Mouse (Mus musculus): ENCODE data around the gene Fbxw4.

Gene Fbxw4

GRCm38 (mm10) chr19:45615415-45616213 lies 44.5 kb downstream of the Fbxw4 start:
- peak; percentile 12 for DNase-seq (ENCODE audit: low read depth, low spot score)

GRCm38 (mm10) chr19:45614928-45615327 lies 45.2 kb downstream of the Fbxw4 start:
- no peak for DNase-seq (ENCODE audit: low read depth, low spot score)

GRCm38 (mm10) chr19:45614375-45614774 lies 45.7 kb downstream of the Fbxw4 start:
- DNase-seq (ENCODE audit: low read depth, low spot score): no peak

- no peak for DNase-seq (ENCODE audit: low read depth, low spot score)
These were observed 49.3 kb downstream of the Fbxw4 start for GRCm38 (mm10) chr19:45610823-45611222.

- no peak for DNase-seq (ENCODE audit: low read depth, low spot score)
These were observed 51.3 kb downstream of the Fbxw4 start for GRCm38 (mm10) chr19:45608648-45609339.

GRCm38 (mm10) chr19:45607479-45607878 lies 52.6 kb downstream of the Fbxw4 start:
- DNase-seq (ENCODE audit: low read depth, low spot score): no peak

- no peak for DNase-seq (ENCODE audit: low read depth, low spot score)
These were observed 53.4 kb downstream of the Fbxw4 start for GRCm38 (mm10) chr19:45606701-45607100.

GRCm38 (mm10) chr19:45602606-45603005 lies 57.5 kb downstream of the Fbxw4 start:
- no peak for DNase-seq (ENCODE audit: low read depth, low spot score)

GRCm38 (mm10) chr19:45597106-45597505 lies 63.0 kb downstream of the Fbxw4 start:
- DNase-seq (ENCODE audit: low read depth, low spot score): no peak

- no peak for DNase-seq (ENCODE audit: low read depth, low spot score)
These were observed 63.7 kb downstream of the Fbxw4 start for GRCm38 (mm10) chr19:45596434-45596833.

GRCm38 (mm10) chr19:45596019-45596418 lies 64.1 kb downstream of the Fbxw4 start:
- no peak for DNase-seq (ENCODE audit: low read depth, low spot score)

GRCm38 (mm10) chr19:45595481-45595880 lies 64.6 kb downstream of the Fbxw4 start:
- no peak for DNase-seq (ENCODE audit: low read depth, low spot score)

- no peak for DNase-seq (ENCODE audit: low read depth, low spot score)
These were observed 66.0 kb downstream of the Fbxw4 start for GRCm38 (mm10) chr19:45594079-45594478.

GRCm38 (mm10) chr19:45592916-45593315 lies 67.2 kb downstream of the Fbxw4 start:
- no peak for DNase-seq (ENCODE audit: low read depth, low spot score)

GRCm38 (mm10) chr19:45591704-45592103 lies 68.4 kb downstream of the Fbxw4 start:
- DNase-seq (ENCODE audit: low read depth, low spot score): no peak

- no peak for DNase-seq (ENCODE audit: low read depth, low spot score)
These were observed 70.4 kb downstream of the Fbxw4 start for GRCm38 (mm10) chr19:45589761-45590160.

GRCm38 (mm10) chr19:45587509-45588292 lies 72.4 kb downstream of the Fbxw4 start:
- no peak for DNase-seq (ENCODE audit: low read depth, low spot score)

- DNase-seq (ENCODE audit: low read depth, low spot score): no peak
These were observed 73.3 kb downstream of the Fbxw4 start for GRCm38 (mm10) chr19:45586850-45587249.

GRCm38 (mm10) chr19:45584856-45585620 lies 75.1 kb downstream of the Fbxw4 start:
- no peak for DNase-seq (ENCODE audit: low read depth, low spot score)

GRCm38 (mm10) chr19:45583136-45583535 lies 77.0 kb downstream of the Fbxw4 start:
- DNase-seq (ENCODE audit: low read depth, low spot score): no peak

GRCm38 (mm10) chr19:45582161-45582560 lies 78.0 kb downstream of the Fbxw4 start:
- DNase-seq (ENCODE audit: low read depth, low spot score): peak; percentile 25

All from R1 (cell line).